11 mouse cellular contexts compared by ENCODE assay signal in genomic region chrX:153719602-153720001, GRCm38 (mm10). TPM values are rescaled to one million over a fixed set of nuclear protein-coding genes. Genes with fewer than 3 reads are reported as not detected.
DNase-seq lines count a peak whose midpoint lies in the region; ATAC-seq and TF ChIP-seq lines count a peak whose summit lies in the region.
"Had no signal": no experiment of that assay in that cellular context is flagged by ENCODE, and none has a peak within 500 bp of the region (broad histone marks: within the 10 kb centered on the region; RNA-seq: fewer than 3 reads in every experiment).

No protein-coding gene starts in this region.

- POLR2A ChIA-PET in Patski (lab: Charles Lee) = no interaction called here

- peak; percentile 7; the same call in 1 of the 2 replicates for TF ChIP-seq CTCF in liver, adult 2 months (IDR thresholded peaks at IDR 0.05; ENCODE audit: low read depth, low read length)
- TF ChIP-seq CTCF in Patski (IDR thresholded peaks at IDR 0.05) = peak; percentile 61

- no peak for TF ChIP-seq POLR2A in liver, adult 2 months (IDR thresholded peaks at IDR 0.05; ENCODE audit: extremely low read depth, insufficient read depth, low read length)

- 31% methylated on average over 4 of the region's 4 CpGs for WGBS in forebrain, embryonic 11.5 days
- WGBS in forebrain, embryonic 16.5 days = 29% methylated on average over 4 of the region's 4 CpGs
- 35% methylated on average over 4 of the region's 4 CpGs for WGBS in liver, adult 2 months
- 30% methylated on average over 4 of the region's 4 CpGs for WGBS in liver, embryonic 12.5 days (ENCODE audit: insufficient replicate concordance)

- DNase-seq in forebrain, embryonic 11.5 days (ENCODE audit: low spot score) = peak; percentile 53
- peak; percentile 0 for DNase-seq in liver, adult 2 months (ENCODE audit: extremely low read depth, low read depth, low spot score)
- no peak for DNase-seq in Patski (ENCODE audit: low read depth, low spot score)
- no peak for DNase-seq in gastrocnemius, postnatal 14 days
- DNase-seq in cerebellum, adult 11 months = no peak

- in situ Hi-C loops in Patski (cut with MboI; ENCODE audit: low pct_unique_long_range_greater_than_20kb) = loop anchor here (25.0 kb wide), 1 partner anchor 557 kb away; no protein-coding TSS in a partner anchor

- H3K36me3 ChIP-seq in forebrain, embryonic 11.5 days (ENCODE audit: control insufficient read depth, insufficient read depth, low read length) = no peaks in the 10 kb centered on the region
- no peaks in the 10 kb centered on the region for H3K36me3 ChIP-seq in forebrain, embryonic 16.5 days (ENCODE audit: control insufficient read depth, insufficient read depth)
- no peaks in the 10 kb centered on the region for H3K36me3 ChIP-seq in liver, adult 2 months (ENCODE audit: control insufficient read depth, insufficient read depth, low read length)
- H3K36me3 ChIP-seq in liver, embryonic 12.5 days = no peaks in the 10 kb centered on the region
- H3K36me3 ChIP-seq: hindbrain, embryonic 13.5 days had no signal

- H3K4me1 ChIP-seq in forebrain, embryonic 11.5 days (replicated peaks; ENCODE audit: control insufficient read depth, insufficient read depth, low read length) = no peaks in the 10 kb centered on the region
- H3K4me1 ChIP-seq in forebrain, embryonic 16.5 days (replicated peaks; ENCODE audit: control insufficient read depth, insufficient read depth, low read length) = no peaks in the 10 kb centered on the region
- H3K4me1 ChIP-seq in liver, adult 2 months (ENCODE audit: control insufficient read depth, insufficient read depth, low read length) = no peaks in the 10 kb centered on the region
- H3K4me1 ChIP-seq in liver, embryonic 12.5 days = no peaks in the 10 kb centered on the region
- H3K4me1 ChIP-seq: hindbrain, embryonic 13.5 days had no signal

- intact Hi-C loops in gastrocnemius, postnatal 14 days (cut with DNase I; ENCODE audit: low total_unique reads) = no loop called here

- H3K79me2 ChIP-seq in liver, adult 2 months (ENCODE audit: control insufficient read depth, insufficient read depth, low read length) = no peaks in the 10 kb centered on the region; the same call in 1 of the 2 replicates

- H3K27ac ChIP-seq in forebrain, embryonic 11.5 days (ENCODE audit: low read depth, low read length) = no peak overlapping the region
- H3K27ac ChIP-seq in forebrain, embryonic 16.5 days (ENCODE audit: low read length) = no peak overlapping the region
- H3K27ac ChIP-seq in liver, adult 2 months (replicated peaks; ENCODE audit: insufficient read depth, low read depth, low read length) = no peak overlapping the region
- no peak overlapping the region for H3K27ac ChIP-seq in liver, embryonic 12.5 days
- H3K27ac ChIP-seq: hindbrain, embryonic 13.5 days had no signal

- CTCF ChIA-PET in Patski (lab: Charles Lee) = interaction anchor here (0.8 to 1.3 kb wide), 5 partner anchors 12 to 335 kb away, joined by 3 to 7 read pairs (median 4); no protein-coding TSS in a partner anchor

- H3K9ac ChIP-seq in forebrain, embryonic 11.5 days (ENCODE audit: low read length) = no peak overlapping the region
- no peak overlapping the region for H3K9ac ChIP-seq in forebrain, embryonic 16.5 days (replicated peaks; ENCODE audit: low read depth, low read length)
- H3K9ac ChIP-seq in liver, adult 2 months (ENCODE audit: low read depth, low read length) = no peak overlapping the region
- H3K9ac ChIP-seq in liver, embryonic 12.5 days = no peak overlapping the region
- H3K9ac ChIP-seq: hindbrain, embryonic 13.5 days had no signal

- no peak for ATAC-seq in forebrain, embryonic 11.5 days (replicated peaks; ENCODE audit: low FRiP score)
- ATAC-seq in forebrain, embryonic 16.5 days = no peak
- no peak for ATAC-seq in liver, embryonic 12.5 days
- ATAC-seq in Patski = no peak
- ATAC-seq in megakaryocyte-erythroid progenitor cell, adult 5-6 weeks (replicated peaks; ENCODE audit: low FRiP score, low TSS enrichment, poor library complexity, severe bottlenecking) = peak; percentile 70

- H3K4me2 ChIP-seq in forebrain, embryonic 11.5 days (ENCODE audit: low read depth, low read length, severe bottlenecking) = no peak overlapping the region
- no peak overlapping the region for H3K4me2 ChIP-seq in forebrain, embryonic 16.5 days (ENCODE audit: low read length)
- no peak overlapping the region for H3K4me2 ChIP-seq in liver, embryonic 12.5 days
- H3K4me2 ChIP-seq: hindbrain, embryonic 13.5 days had no signal

- H3K27me3 ChIP-seq in forebrain, embryonic 11.5 days (ENCODE audit: control insufficient read depth, insufficient read depth, low read length) = no peaks in the 10 kb centered on the region
- no peaks in the 10 kb centered on the region for H3K27me3 ChIP-seq in forebrain, embryonic 16.5 days (replicated peaks; ENCODE audit: control insufficient read depth, insufficient read depth, low read length)
- no peaks in the 10 kb centered on the region for H3K27me3 ChIP-seq in liver, adult 2 months (ENCODE audit: control insufficient read depth, insufficient read depth, low read length)
- no peaks in the 10 kb centered on the region for H3K27me3 ChIP-seq in liver, embryonic 12.5 days (replicated peaks)
- peaks cover 11% of the 10 kb centered on the region for H3K27me3 ChIP-seq in Patski
- H3K27me3 ChIP-seq: hindbrain, embryonic 13.5 days; megakaryocyte, embryonic 14.5 days had no signal

- no peak overlapping the region for H3K4me3 ChIP-seq in forebrain, embryonic 11.5 days (ENCODE audit: low read depth, low read length)
- H3K4me3 ChIP-seq in forebrain, embryonic 16.5 days (replicated peaks; ENCODE audit: low read length) = no peak overlapping the region
- no peak overlapping the region for H3K4me3 ChIP-seq in liver, adult 2 months (ENCODE audit: insufficient read depth, low read depth, low read length)
- no peak overlapping the region for H3K4me3 ChIP-seq in liver, embryonic 12.5 days
- H3K4me3 ChIP-seq: erythroblast, embryonic 14.5 days; hindbrain, embryonic 13.5 days; megakaryocyte, embryonic 14.5 days had no signal

- no peaks in the 10 kb centered on the region for H3K9me3 ChIP-seq in forebrain, embryonic 11.5 days (ENCODE audit: control insufficient read depth, low read length)
- no peaks in the 10 kb centered on the region for H3K9me3 ChIP-seq in forebrain, embryonic 16.5 days (ENCODE audit: control insufficient read depth, low read length)
- H3K9me3 ChIP-seq in liver, embryonic 12.5 days (replicated peaks) = no peaks in the 10 kb centered on the region
- H3K9me3 ChIP-seq: hindbrain, embryonic 13.5 days; megakaryocyte, embryonic 14.5 days had no signal

RNA-seq across cellular contexts. Expression of gene Nbdy, which starts 3.8 kb away (rescaled TPM):
- 69.7 and 79.3 TPM in 2 replicates for polyA plus RNA-seq in forebrain, embryonic 11.5 days (2014; fragmentation: Nextera tagmentation; extraction: Ambion mirVana)
- polyA plus RNA-seq in forebrain, embryonic 16.5 days (2015; fragmentation: Nextera tagmentation; extraction: Ambion mirVana) = 97.4 and 113 TPM in 2 replicates
- 5.1 and 6.2 TPM in 2 replicates for total RNA-seq in liver, adult 2 months (2014; rRNA removed)
- 3.6 and 4.4 TPM in 2 replicates for polyA plus RNA-seq in liver, adult 2 months (2012; rRNA removed)
- polyA plus RNA-seq in liver, embryonic 12.5 days (2016; fragmentation: Nextera tagmentation; extraction: Ambion mirVana) = 24.5 and 26.5 TPM in 2 replicates
- 90.4 TPM for polyA plus RNA-seq in Patski (2021)
- total RNA-seq in megakaryocyte-erythroid progenitor cell, adult 5-6 weeks (2014; fragmentation: Nextera tagmentation) = 22.5 and 71.5 TPM in 2 replicates
- total RNA-seq in megakaryocyte-erythroid progenitor cell, adult 5-6 weeks (2017) = 13.0 and 43.5 TPM in 2 replicates
- 10 to 100 TPM; 25.2 to 26.2 TPM for total RNA-seq in gastrocnemius, postnatal 14 days (2021)

RNA-seq across cellular contexts. Expression of gene Kctd12b, which starts 23.4 kb away (rescaled TPM):
- polyA plus RNA-seq in forebrain, embryonic 11.5 days (2014; fragmentation: Nextera tagmentation; extraction: Ambion mirVana) = 2.5 and 2.6 TPM in 2 replicates
- polyA plus RNA-seq in forebrain, embryonic 16.5 days (2015; fragmentation: Nextera tagmentation; extraction: Ambion mirVana) = 1.7 and 2.5 TPM in 2 replicates
- total RNA-seq in liver, adult 2 months (2014; rRNA removed) = 1.4 and 2.1 TPM in 2 replicates
- polyA plus RNA-seq in liver, adult 2 months (2012; rRNA removed) = 0.19 and 0.34 TPM in 2 replicates
- 0.81 and 0.99 TPM in 2 replicates for polyA plus RNA-seq in liver, embryonic 12.5 days (2016; fragmentation: Nextera tagmentation; extraction: Ambion mirVana)
- 11.1 TPM for polyA plus RNA-seq in Patski (2021)
- total RNA-seq in megakaryocyte-erythroid progenitor cell, adult 5-6 weeks (2014; fragmentation: Nextera tagmentation) = 0.67 TPM in 1 of 2 replicates, not detected in the other
- 0.76 TPM in 1 of 2 replicates, not detected in the other for total RNA-seq in megakaryocyte-erythroid progenitor cell, adult 5-6 weeks (2017)
- 1 to 10 TPM; 6.3 to 7.6 TPM for total RNA-seq in gastrocnemius, postnatal 14 days (2021)
- polyA plus RNA-seq: erythroblast, embryonic 14.5 days had no signal

Comparison
In these comparisons a context has a peak if more than half of its experiments do, and no peak if none do; other contexts are left out.
1. DNase-seq: peak in forebrain, embryonic 11.5 days (single experiment) and liver, adult 2 months (single experiment); none in Patski (single experiment), gastrocnemius, postnatal 14 days (single experiment) and cerebellum, adult 11 months (single experiment).